Mouse (Mus musculus) ES-Bruce4 (cell line): Measurements from ENCODE around the gene Plscr3. TPM values are rescaled to one million over a fixed set of nuclear protein-coding genes. Genes with fewer than 3 reads are reported as not detected.

Experiments used
- H3K27ac ChIP-seq: 2 replicates; pipeline ENCODE4 v1.5.1; 2012; ENCODE audit warnings: low read length, inconsistent platforms; ENCODE audit not compliant: insufficient read depth
- H3K27me3 ChIP-seq: 2 replicates; pipeline ENCODE4 v1.6.1; 2012; ENCODE audit warnings: mild to moderate bottlenecking, low read length, inconsistent platforms; ENCODE audit not compliant: control insufficient read depth, poor library complexity, insufficient read depth, severe bottlenecking
- H3K36me3 ChIP-seq: 2 replicates; pipeline ENCODE4 v1.6.1; 2012; ENCODE audit warnings: inconsistent platforms, mild to moderate bottlenecking, low read length, moderate library complexity; ENCODE audit not compliant: control insufficient read depth, poor library complexity, insufficient read depth, severe bottlenecking
- H3K4me1 ChIP-seq: one replicate; pipeline ENCODE4 v1.8.1; 2011; ENCODE audit warnings: low read length; ENCODE audit not compliant: control insufficient read depth, insufficient read depth
- H3K4me3 ChIP-seq: 2 replicates; pipeline ENCODE4 v1.5.1; 2011; ENCODE audit warnings: low read depth, mild to moderate bottlenecking, low read length
- H3K9ac ChIP-seq: 2 replicates; pipeline ENCODE4 v1.6.1; 2012; ENCODE audit warnings: low read depth, mild to moderate bottlenecking, inconsistent platforms; ENCODE audit not compliant: poor library complexity, severe bottlenecking
- H3K9me3 ChIP-seq: replicated peaks from 2 replicates; pipeline ENCODE4 v1.6.1; 2012; ENCODE audit warnings: mild to moderate bottlenecking, low read length, inconsistent platforms; ENCODE audit not compliant: control insufficient read depth, poor library complexity, insufficient read depth, severe bottlenecking
- CTCF ChIP-seq: IDR thresholded peaks from one replicate; pipeline ENCODE4 v1.8.1; 2011; ENCODE audit warnings: low read depth, low read length
- EP300 ChIP-seq: IDR thresholded peaks from 2 replicates; pipeline ENCODE4 v1.6.1; 2011; ENCODE audit warnings: low read depth, low read length; ENCODE audit not compliant: insufficient read depth
- POLR2A ChIP-seq: IDR thresholded peaks from one replicate; pipeline ENCODE4 v1.8.1; 2011; ENCODE audit warnings: low read length; ENCODE audit not compliant: insufficient read depth
- polyA plus RNA-seq: library from polyadenylated mRNA; stranded (reverse); fragments of >200 nt; gene quantifications from 2 replicates; pipeline ENCODE4 v1.2.4, GENCODE M21; 2011; ENCODE audit warnings: low read depth; ENCODE audit not compliant: missing spikeins, insufficient read depth, insufficient read length

Gene Plscr3
- polyA plus RNA-seq, 1 experiment: 27.2 TPM

- no peaks in the 10 kb centered on the region for H3K4me1 ChIP-seq
- no peaks in the 10 kb centered on the region for H3K9me3 ChIP-seq
- TF ChIP-seq CTCF: no peak
- TF ChIP-seq POLR2A: no peak
- TF ChIP-seq EP300: no peak
- no peak within 1 kb of the TSS for H3K4me3 ChIP-seq
- no peaks in the 10 kb centered on the region for H3K36me3 ChIP-seq
- no peaks in the 10 kb centered on the region for H3K27me3 ChIP-seq
- no peak within 1 kb of the TSS for H3K27ac ChIP-seq
- H3K9ac ChIP-seq: no peak within 1 kb of the TSS
These were observed 27.8 kb upstream of the Plscr3 start, which contains the start of gene Spem2 for GRCm38 (mm10) chr11:69818365-69818764. TSS of gene Spem2 (minus strand) at chr11:69818465.

- Histone ChIP-seq H3K27me3 (no peaks in the 10 kb centered on the region), H3K9ac (no peak overlapping the region), H3K36me3 (no peaks in the 10 kb centered on the region), H3K27ac (no peak overlapping the region), H3K4me3 (no peak overlapping the region), H3K9me3 (no peaks in the 10 kb centered on the region), H3K4me1 (no peaks in the 10 kb centered on the region)
- no peak for TF ChIP-seq EP300
- TF ChIP-seq POLR2A: no peak
- no peak for TF ChIP-seq CTCF
These were observed 27.3 kb upstream of the Plscr3 start for GRCm38 (mm10) chr11:69818871-69819270.

GRCm38 (mm10) chr11:69822080-69822479, 24.1 kb upstream of the Plscr3 start, which contains the start of gene Spem1:
TSS of gene Spem1 (minus strand) at chr11:69822180.
- Histone ChIP-seq H3K4me3 (no peak within 1 kb of the TSS), H3K9me3 (no peaks in the 10 kb centered on the region), H3K27me3 (no peaks in the 10 kb centered on the region), H3K4me1 (no peaks in the 10 kb centered on the region), H3K36me3 (no peaks in the 10 kb centered on the region), H3K9ac (no peak within 1 kb of the TSS), H3K27ac (no peak within 1 kb of the TSS)
- no peak for TF ChIP-seq POLR2A
- no peak for TF ChIP-seq CTCF
- TF ChIP-seq EP300: no peak

GRCm38 (mm10) chr11:69823456-69823855, 22.7 kb upstream of the Plscr3 start:
- Histone ChIP-seq H3K9me3 (no peaks in the 10 kb centered on the region), H3K9ac (no peak overlapping the region), H3K4me1 (no peaks in the 10 kb centered on the region), H3K4me3 (no peak overlapping the region), H3K27me3 (no peaks in the 10 kb centered on the region), H3K36me3 (no peaks in the 10 kb centered on the region), H3K27ac (no peak overlapping the region)
- TF ChIP-seq CTCF (no peak), POLR2A (no peak), EP300 (no peak)

- Histone ChIP-seq H3K27ac (no peak overlapping the region), H3K4me3 (no peak overlapping the region), H3K27me3 (no peaks in the 10 kb centered on the region), H3K9me3 (no peaks in the 10 kb centered on the region), H3K9ac (no peak overlapping the region), H3K36me3 (no peaks in the 10 kb centered on the region), H3K4me1 (peaks cover 3% of the 10 kb centered on the region)
- TF ChIP-seq EP300 (no peak), CTCF (no peak), POLR2A (no peak)
These were observed 17.3 kb upstream of the Plscr3 start for GRCm38 (mm10) chr11:69828832-69829231.

- Histone ChIP-seq H3K27ac (no peak overlapping the region), H3K27me3 (no peaks in the 10 kb centered on the region), H3K9me3 (no peaks in the 10 kb centered on the region), H3K9ac (peak overlapping the region; percentile 19), H3K4me1 (peaks cover 3% of the 10 kb centered on the region), H3K4me3 (peak overlapping the region; percentile 54), H3K36me3 (no peaks in the 10 kb centered on the region)
- TF ChIP-seq CTCF (no peak), POLR2A (no peak), EP300 (no peak)
These were observed 12.6 kb upstream of the Plscr3 start for GRCm38 (mm10) chr11:69833554-69833953.
